Mouse (Mus musculus) liver, embryonic 14.5 days (tissue): Measurements from ENCODE around the gene Ajm1. TPM values are rescaled to one million over a fixed set of nuclear protein-coding genes. Genes with fewer than 3 reads are reported as not detected.
A peak's percentile ranks its signal among the peaks of the same experiment; 100 is the strongest.

Source experiments
- ATAC-seq: fragments of 200-750 bp; cut with Nextera tagmentation; 2 replicates; pipeline ENCODE4 v1.8.0; 2017; ENCODE audit warnings: moderate number of reproducible peaks, mild to moderate bottlenecking, moderate library complexity; ENCODE audit not compliant: insufficient read depth
- DNase-seq, 3 experiments: peaks; one replicate each; pipeline ENCODE4 v3.0.0-alpha.2; 2012 to 2013; ENCODE audit warnings: low read depth in 3 of 3, low spot score in 3 of 3
- H3K27ac ChIP-seq: fragments of 300-500 bp; sonication (generic); 2 replicates; pipeline ENCODE4 v1.5.1; 2014; ENCODE audit warnings: moderate library complexity, mild to moderate bottlenecking, control low read depth, inconsistent platforms
- H3K27me3 ChIP-seq: fragments of 300-500 bp; sonication (generic); 2 replicates; pipeline ENCODE4 v1.6.1; 2014; ENCODE audit warnings: mild to moderate bottlenecking, low read length, moderate library complexity; ENCODE audit not compliant: control insufficient read depth, insufficient read depth
- H3K36me3 ChIP-seq: fragments of 300-500 bp; sonication (generic); replicated peaks from 2 replicates; pipeline ENCODE4 v1.6.1; 2014; ENCODE audit warnings: low read depth; ENCODE audit not compliant: control insufficient read depth, insufficient read depth
- H3K4me1 ChIP-seq, 2 experiments: fragments of 200-500 bp in 1 of 2; fragments of 300-500 bp in 1 of 2; sonication (generic) in 1 of 2; replicated peaks; 2 replicates each; pipeline ENCODE4 v1.6.1; 2012 to 2014; ENCODE audit warnings: antibody characterized with exemption in 1 of 2, inconsistent platforms in 1 of 2, low read length in 1 of 2; ENCODE audit not compliant: control insufficient read depth in 2 of 2, insufficient read depth in 2 of 2
- H3K4me2 ChIP-seq: fragments of 300-500 bp; sonication (generic); 2 replicates; pipeline ENCODE4 v1.6.1; 2014; ENCODE audit warnings: low read depth, mild to moderate bottlenecking, control low read depth, moderate library complexity
- H3K4me3 ChIP-seq, 2 experiments: fragments of 200-500 bp in 1 of 2; fragments of 300-500 bp in 1 of 2; sonication (generic) in 1 of 2; 2 replicates each; pipeline ENCODE4 v1.5.1; 2012 to 2014; ENCODE audit warnings: low read depth in 2 of 2, low read length in 2 of 2, mild to moderate bottlenecking in 2 of 2, control low read depth in 1 of 2, inconsistent platforms in 1 of 2, moderate library complexity in 1 of 2; ENCODE audit not compliant: insufficient read depth in 1 of 2
- H3K9ac ChIP-seq: fragments of 300-500 bp; sonication (generic); replicated peaks from 2 replicates; pipeline ENCODE4 v1.6.1; 2014; ENCODE audit warnings: mild to moderate bottlenecking, control low read depth, moderate library complexity
- H3K9me3 ChIP-seq: fragments of 300-500 bp; sonication (generic); 2 replicates; pipeline ENCODE4 v1.6.1; 2016; ENCODE audit warnings: low read length, mixed read lengths; ENCODE audit not compliant: control insufficient read depth
- CTCF ChIP-seq: IDR thresholded peaks from 2 replicates; pipeline ENCODE4 v1.5.1; 2016; ENCODE audit warnings: antibody characterized with exemption, low read depth, control low read depth
- EP300 ChIP-seq: IDR thresholded peaks from 2 replicates; pipeline ENCODE4 v1.6.1; 2016; ENCODE audit warnings: antibody characterized with exemption, low read depth
- WGBS: fragments of 180-500 bp; shearing (Covaris S2); extraction: QIAGEN DNeasy Blood & Tissue Kit; methylation state at CpG from one replicate; pipeline ENCODE4 v1.1.7; 2014; ENCODE audit not compliant: insufficient replicate concordance; 5-methylcytosine and 5-hydroxymethylcytosine counted together
- polyA plus RNA-seq, 2 experiments: library from polyadenylated mRNA; depleted of rRNA in 1 of 2; stranded (reverse) in 1 of 2; unstranded in 1 of 2; fragments of >200 nt; fragmentation: Nextera tagmentation in 1 of 2; extraction: Ambion mirVana in 1 of 2; gene quantifications; 2 replicates each; pipeline versions ENCODE4 v1.2.1 to v1.2.3; 2012 to 2014

Ajm1 gene
- polyA plus RNA-seq, 2 experiments = 0.07 TPM; not detected in 1

DNA sequence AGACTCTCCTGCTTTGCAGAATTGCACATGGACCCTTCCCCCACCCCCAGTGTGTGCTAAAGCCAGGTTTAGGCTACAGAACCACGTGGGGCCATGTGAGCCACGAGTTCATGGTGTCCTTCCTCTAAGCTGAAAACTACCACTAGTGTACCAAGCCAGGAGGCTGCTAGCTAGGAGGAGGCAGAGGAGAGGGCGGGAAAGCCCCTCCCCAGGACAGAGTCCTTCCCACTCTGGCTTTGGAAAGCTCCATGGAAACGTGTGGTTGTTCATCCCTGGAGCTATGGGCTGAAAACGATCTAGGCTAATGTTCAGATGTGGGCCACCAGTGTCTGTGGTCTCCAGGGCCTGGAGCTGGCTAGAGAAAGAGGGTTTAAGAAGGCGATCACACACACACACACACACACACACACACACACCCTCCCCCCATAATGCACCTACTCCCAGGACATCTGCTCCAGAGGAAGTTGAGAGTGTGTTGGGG is 896 bp downstream of the Ajm1 start:
- H3K27me3 ChIP-seq = peaks cover 55% of the 10 kb centered on the region
- H3K4me3 ChIP-seq = no peak overlapping the region
- TF ChIP-seq CTCF = no peak
- TF ChIP-seq EP300 = no peak
- H3K4me2 ChIP-seq = no peak overlapping the region
- DNase-seq (no peak), ATAC-seq (no peak)
- 27% methylated on average over 6 of the region's 6 CpGs for WGBS
- no peaks in the 10 kb centered on the region for H3K9me3 ChIP-seq
- H3K4me1 ChIP-seq = peaks cover 0 to 5% of the 10 kb centered on the region in 2 experiments; a peak in 1 of 4 replicates
- peaks cover 7% of the 10 kb centered on the region for H3K36me3 ChIP-seq
- no peak overlapping the region for H3K9ac ChIP-seq
- H3K27ac ChIP-seq = no peak overlapping the region

DNA sequence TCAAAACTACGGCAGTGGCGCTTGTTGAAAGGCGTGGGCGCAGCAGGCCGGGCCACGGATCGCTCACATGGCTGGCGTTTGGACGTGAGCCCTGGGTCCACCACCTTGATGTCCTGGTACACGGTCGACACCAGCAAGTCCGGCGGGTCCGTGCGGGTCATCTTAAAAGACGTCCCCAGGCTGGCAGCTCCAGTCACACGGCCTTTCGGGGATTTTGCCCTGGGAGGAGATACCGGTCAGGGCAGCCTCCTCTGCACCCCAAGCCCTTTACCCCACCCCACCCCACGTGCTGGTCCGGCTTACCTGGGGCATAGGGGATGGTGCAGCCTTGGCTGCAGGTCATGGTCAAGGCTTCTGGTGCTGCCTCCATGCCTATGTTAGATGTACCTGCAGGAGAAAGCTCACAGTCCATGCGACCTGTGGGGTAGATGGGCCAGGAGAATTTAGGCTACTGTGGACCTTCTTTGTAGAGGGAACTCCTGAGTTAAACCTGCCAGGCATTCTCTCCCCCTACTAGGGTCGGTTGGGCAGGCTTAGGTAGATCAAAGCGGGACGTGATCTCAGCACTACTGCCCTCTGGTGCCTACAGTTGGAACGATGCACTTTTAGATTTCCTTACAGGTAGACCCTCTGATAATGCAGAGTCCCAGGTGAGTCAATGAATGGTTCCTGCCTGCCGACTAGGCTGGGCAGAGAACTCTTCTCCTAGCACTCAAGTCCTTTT is 1.7 kb downstream of the Ajm1 start:
- ATAC-seq = no peak
- Histone ChIP-seq H3K4me1 (peaks cover 0 to 9% of the 10 kb centered on the region in 2 experiments; a peak in 1 of 4 replicates), H3K4me3 (no peak overlapping the region), H3K9ac (no peak overlapping the region), H3K36me3 (peaks cover 4% of the 10 kb centered on the region), H3K4me2 (no peak overlapping the region), H3K27me3 (peaks cover 58% of the 10 kb centered on the region), H3K9me3 (no peaks in the 10 kb centered on the region), H3K27ac (no peak overlapping the region)
- DNase-seq = no peak
- 2% methylated on average over 27 of the region's 27 CpGs for WGBS
- TF ChIP-seq CTCF = peak; percentile 66
- TF ChIP-seq EP300 = no peak

DNA sequence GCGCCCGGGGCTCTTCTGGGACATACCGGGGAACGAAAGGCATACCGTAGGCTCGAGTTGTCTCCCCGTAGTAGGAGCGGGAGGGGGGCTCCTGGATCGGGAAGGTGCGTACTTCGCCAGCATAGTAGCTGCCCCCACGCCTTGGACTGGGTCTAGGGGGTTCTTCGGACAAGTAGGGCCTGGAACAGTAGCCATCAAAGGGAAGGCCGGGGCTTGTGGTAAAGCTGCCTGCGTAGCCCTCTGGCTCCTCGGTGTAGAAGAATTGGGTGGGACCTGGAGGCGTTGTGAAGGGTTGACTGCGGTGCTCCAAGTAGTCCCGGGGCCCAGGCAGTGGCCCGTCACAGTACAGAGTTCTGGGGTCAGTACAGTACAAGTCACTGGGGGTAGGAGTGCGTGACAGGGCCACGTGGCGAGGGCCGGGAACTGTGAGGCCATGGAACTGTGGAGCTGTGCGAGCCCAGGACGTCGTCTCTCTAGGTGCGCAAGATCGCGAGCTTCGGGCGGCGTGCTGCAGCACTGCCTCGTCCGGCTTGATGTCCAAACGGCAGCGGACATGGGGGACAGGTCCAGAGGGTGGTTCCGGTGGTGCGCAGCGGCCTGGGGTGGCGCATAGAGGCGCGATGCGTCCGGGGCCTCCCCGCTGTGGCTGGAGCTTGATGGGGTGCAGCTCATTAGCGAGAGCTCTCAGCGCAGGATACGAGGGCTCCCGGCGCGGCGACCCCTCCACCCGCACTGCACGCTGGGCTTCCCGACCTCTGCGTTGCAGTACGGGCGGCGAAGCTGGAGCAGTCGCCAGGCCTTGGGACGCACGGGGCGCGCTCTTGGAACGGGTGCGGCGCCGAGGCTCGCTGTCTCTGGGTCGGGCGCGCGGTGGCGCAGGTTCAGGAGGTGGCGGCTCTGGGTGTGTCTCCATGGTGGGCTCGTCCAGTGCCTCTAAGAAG is 2.5 kb downstream of the Ajm1 start:
- no peak for DNase-seq
- no peak overlapping the region for H3K4me2 ChIP-seq
- H3K36me3 ChIP-seq = peaks cover 4% of the 10 kb centered on the region
- H3K9ac ChIP-seq = no peak overlapping the region
- TF ChIP-seq EP300 (no peak), CTCF (no peak)
- H3K4me3 ChIP-seq = no peak overlapping the region
- WGBS = 7% methylated on average over 77 of the region's 77 CpGs
- ATAC-seq = no peak
- H3K9me3 ChIP-seq = no peaks in the 10 kb centered on the region
- H3K27me3 ChIP-seq = peaks cover 58% of the 10 kb centered on the region
- peaks cover 2 to 9% of the 10 kb centered on the region in 2 experiments; a peak in 3 of 4 replicates for H3K4me1 ChIP-seq
- no peak overlapping the region for H3K27ac ChIP-seq

DNA sequence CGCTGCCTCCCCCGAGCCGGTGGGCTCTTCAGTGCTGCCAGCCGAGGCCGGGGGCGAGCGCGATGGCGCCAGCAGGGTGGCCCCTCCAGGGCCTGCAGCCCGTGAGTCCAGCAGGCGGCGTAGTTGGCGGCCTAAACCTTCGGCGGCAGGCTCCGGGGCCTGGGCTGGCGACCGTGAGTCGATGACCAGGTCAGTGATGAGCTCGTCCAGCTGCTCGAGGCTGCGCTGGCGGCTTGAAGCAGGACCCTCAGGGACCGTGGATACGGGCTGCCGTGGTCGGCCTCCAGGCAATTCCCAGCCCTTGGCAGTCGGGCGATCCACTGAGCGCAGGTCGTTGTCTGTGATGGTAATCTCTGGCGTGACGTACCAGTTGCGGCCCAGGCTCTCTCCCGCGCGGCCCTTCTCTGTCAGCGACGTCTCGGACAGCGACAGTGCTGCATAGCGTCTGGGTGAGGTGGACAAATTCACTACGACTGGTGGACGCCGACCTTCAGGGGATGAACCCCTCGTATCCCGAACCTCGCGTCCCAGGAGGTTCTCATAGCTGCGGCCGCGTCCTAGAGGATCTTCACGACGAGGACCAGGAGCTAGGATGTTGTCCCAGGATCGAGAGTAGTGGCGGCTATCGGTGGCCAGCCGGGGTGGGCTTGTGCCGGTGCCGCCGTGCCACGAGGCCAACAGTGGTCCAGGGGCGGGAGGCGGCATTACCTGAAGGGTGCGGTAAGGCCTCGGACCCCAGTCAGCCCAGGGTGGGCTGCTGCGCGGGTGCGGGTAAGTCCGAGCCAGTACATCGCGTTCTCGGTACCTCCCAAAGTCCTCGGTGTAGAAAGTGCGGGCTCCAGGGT is 3.4 kb downstream of the Ajm1 start:
- no peak overlapping the region for H3K9ac ChIP-seq

More for the DNA sequence above, 3.4 kb downstream of the Ajm1 start:
- peaks cover 58% of the 10 kb centered on the region for H3K27me3 ChIP-seq
- H3K9me3 ChIP-seq = no peaks in the 10 kb centered on the region
- H3K4me2 ChIP-seq = no peak overlapping the region
- peaks cover 8 to 15% of the 10 kb centered on the region in 2 experiments for H3K4me1 ChIP-seq
- no peak overlapping the region for H3K4me3 ChIP-seq
- no peak for DNase-seq
- 4% methylated on average over 75 of the region's 75 CpGs for WGBS
- TF ChIP-seq EP300 (no peak), CTCF (peak; percentile 33; the same call in 1 of the 2 replicates)
- no peak for ATAC-seq
- no peak overlapping the region for H3K27ac ChIP-seq
- H3K36me3 ChIP-seq = no peaks in the 10 kb centered on the region
